Mouse (Mus musculus): ENCODE measurements around the gene Rgs5. TPM values are rescaled to one million over a fixed set of nuclear protein-coding genes. Genes with fewer than 3 reads are reported as not detected.

Gene Rgs5
- total RNA-seq, 1 experiment from 2014 or later: not detected

DNA sequence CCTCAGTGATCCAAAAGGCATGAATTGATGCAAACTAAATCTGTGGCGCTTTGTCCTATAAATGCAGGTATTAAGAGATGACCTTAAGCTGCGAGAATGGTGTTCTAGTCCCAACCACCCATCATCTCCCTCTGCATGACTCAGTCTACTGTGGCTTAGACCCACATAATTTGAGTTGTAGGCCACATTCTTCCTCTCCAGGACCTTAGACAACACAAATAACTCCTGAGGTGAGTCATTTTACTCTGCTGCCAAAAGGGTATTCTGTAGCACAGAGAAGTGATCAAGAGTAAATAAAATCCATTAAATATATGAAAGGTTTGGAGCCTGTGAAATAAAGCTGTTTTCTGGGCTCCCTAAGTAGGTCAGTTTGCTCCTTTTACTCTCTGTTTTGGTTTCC, 43.9 kb downstream of the Rgs5 start:
- ATAC-seq (replicated peaks; ENCODE audit: insufficient number of reproducible peaks, low FRiP score, low TSS enrichment, poor library complexity, severe bottlenecking): no peak

DNA sequence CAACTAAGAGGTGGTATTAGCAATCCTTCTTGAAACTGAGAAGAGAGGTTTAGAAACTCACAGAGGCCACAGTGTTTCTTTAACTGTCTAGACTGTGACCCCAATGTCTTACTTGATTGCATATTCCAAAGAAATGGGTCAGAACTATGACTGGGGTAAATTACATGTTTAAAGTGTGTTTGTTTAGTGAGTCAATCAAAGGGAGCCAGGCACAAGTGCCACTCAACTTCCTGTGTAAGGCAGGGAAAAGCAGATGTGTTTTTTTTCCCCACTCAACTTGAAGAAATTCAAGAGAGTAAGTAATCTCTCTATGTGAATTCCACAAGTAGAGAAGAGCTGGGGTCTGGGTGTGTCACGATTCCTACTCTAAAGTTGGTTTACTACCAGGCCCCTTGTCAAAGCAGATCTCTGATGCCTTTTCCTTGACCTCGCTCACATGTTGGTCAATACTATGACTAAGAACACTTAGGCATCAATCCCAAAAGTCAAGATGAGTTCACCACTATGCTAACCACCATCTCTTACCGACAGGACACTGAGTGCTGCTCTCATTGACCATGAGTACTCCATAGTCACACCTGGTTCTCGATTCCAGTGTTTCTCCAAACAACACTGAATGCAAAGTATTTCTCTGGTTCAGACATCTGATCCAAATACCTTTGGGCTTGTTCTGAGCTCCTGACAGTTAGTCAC, 49.2 kb downstream of the Rgs5 start:
- no peak for ATAC-seq (replicated peaks; ENCODE audit: insufficient number of reproducible peaks, low FRiP score, low TSS enrichment, poor library complexity, severe bottlenecking)

GRCm38 (mm10) chr1:169721836-169722235, 66.5 kb downstream of the Rgs5 start:
- no peak for ATAC-seq (replicated peaks; ENCODE audit: insufficient number of reproducible peaks, low FRiP score, low TSS enrichment, poor library complexity, severe bottlenecking)

DNA sequence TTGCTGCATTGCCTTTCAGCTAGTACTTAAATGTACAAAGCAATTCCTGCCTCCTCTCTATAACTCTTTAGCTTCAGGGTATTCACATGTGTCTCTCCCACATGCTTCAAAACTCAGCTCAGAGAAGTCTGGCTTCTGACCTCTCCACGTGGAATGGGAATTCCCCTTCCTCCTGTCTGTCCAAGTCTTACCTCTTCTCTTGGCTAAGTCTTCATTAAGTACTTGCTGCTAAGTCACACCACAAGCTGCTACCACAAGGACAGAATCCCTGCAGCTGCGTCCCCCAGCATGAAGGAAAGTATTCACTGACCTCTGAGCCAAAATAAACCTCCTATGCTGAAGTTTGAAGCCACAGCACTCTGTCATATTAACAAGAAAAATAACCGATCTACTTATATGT, 71.0 kb downstream of the Rgs5 start:
- ATAC-seq (replicated peaks; ENCODE audit: insufficient number of reproducible peaks, low FRiP score, low TSS enrichment, poor library complexity, severe bottlenecking): no peak

DNA sequence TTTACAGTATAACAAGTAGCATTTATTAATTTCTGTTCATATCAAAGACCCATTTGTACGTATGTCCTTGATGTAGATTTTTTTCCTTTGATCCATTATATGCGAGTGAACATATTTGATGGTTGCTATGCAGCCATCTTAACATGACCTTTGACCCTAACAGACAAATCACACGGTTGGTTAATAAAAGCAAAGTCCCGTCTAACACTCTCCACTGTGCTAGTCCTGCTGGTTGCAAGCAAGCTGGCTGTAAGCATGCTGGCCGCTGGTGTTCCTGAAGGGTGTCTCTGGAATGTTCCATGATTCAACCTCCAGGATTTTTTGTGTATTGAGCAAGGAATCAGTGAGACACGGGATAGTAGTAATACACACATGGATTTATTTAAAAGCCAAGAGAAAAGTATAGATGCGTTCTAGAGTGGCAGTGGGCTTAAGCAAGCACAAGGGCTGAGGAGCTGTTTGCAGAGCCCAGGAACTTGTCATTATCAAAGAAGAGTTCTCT, 75.3 kb downstream of the Rgs5 start:
- no peak for ATAC-seq (replicated peaks; ENCODE audit: insufficient number of reproducible peaks, low FRiP score, low TSS enrichment, poor library complexity, severe bottlenecking)

DNA sequence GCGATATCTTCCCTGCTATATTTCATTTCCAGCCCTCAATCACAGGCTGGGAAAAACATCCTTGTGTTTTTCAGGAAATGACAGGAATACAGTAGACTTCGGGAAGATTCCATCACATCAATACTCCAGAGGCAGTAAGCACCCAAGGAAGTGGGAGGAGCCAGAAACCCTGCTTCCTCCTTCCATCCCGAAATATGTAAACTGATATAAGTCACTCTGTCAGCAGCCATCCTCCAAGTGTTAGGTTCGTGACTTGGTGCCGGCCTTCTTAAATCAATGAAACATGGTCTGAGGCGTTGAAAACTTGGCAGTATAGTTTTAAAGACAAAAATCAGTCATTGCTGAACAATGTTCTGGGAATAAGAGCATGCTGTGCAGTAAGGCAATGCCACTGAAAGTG, 80.8 kb downstream of the Rgs5 start:
- no peak for ATAC-seq (replicated peaks; ENCODE audit: insufficient number of reproducible peaks, low FRiP score, low TSS enrichment, poor library complexity, severe bottlenecking)

GRCm38 (mm10) chr1:169737231-169737630, 81.9 kb downstream of the Rgs5 start:
- no peak for ATAC-seq (replicated peaks; ENCODE audit: insufficient number of reproducible peaks, low FRiP score, low TSS enrichment, poor library complexity, severe bottlenecking)

- no peak for ATAC-seq (replicated peaks; ENCODE audit: insufficient number of reproducible peaks, low FRiP score, low TSS enrichment, poor library complexity, severe bottlenecking)
Observed at GRCm38 (mm10) chr1:169741147-169741546, 85.8 kb downstream of the Rgs5 start.

Other genes with a start within 250 kb of the Rgs5 start
- 0.57 to 4.6 TPM (median 1.7 TPM) in 3 replicates for gene Nuf2, start 124.0 kb upstream of the Rgs5 start, total RNA-seq (2017)
- not detected in 3 replicates for gene Rgs4, start 92.1 kb downstream of the Rgs5 start, total RNA-seq (2017)